Mouse (Mus musculus) kidney, adult 11 months (tissue): Measurements from ENCODE around the gene Igsf21.
A peak's percentile ranks its signal among the peaks of the same experiment; 100 is the strongest.

Experiments
- DNase-seq: peaks from one replicate; pipeline ENCODE4 v3.0.0; 2022

Gene Igsf21

GRCm38 (mm10) chr4:140235361-140236153 is 11.0 kb downstream of the Igsf21 start:
- no peak for DNase-seq

- DNase-seq = no peak
These were observed 12.0 kb downstream of the Igsf21 start for GRCm38 (mm10) chr4:140234412-140235205.

- DNase-seq = no peak
These were observed 18.7 kb downstream of the Igsf21 start for GRCm38 (mm10) chr4:140227837-140228236.

DNA sequence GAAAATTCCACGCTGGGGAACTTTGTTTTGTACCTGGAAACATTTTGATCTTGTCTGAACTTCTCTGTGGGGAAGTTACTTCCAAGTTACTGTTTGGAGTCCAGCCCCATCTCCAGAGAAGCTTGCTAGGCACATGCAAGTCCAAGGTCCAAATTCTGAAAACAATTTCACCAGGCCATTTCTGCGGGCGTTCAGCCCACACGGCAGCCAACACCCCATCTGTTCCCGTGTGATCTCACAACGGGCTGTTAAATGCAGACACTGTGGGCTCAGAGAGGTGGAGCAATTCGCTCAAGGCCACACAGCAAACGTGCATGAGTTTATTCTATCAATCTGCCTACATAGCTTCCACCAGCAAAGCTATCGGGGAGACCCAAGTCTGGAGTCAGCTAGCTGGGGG is 21.4 kb downstream of the Igsf21 start:
- peak; percentile 12 for DNase-seq

- DNase-seq = no peak
These were observed 22.1 kb downstream of the Igsf21 start for GRCm38 (mm10) chr4:140224451-140224850.

GRCm38 (mm10) chr4:140223067-140223466 is 23.5 kb downstream of the Igsf21 start:
- DNase-seq = no peak

- peak; percentile 28 for DNase-seq
These were observed 26.1 kb downstream of the Igsf21 start for GRCm38 (mm10) chr4:140220326-140221093.

DNA sequence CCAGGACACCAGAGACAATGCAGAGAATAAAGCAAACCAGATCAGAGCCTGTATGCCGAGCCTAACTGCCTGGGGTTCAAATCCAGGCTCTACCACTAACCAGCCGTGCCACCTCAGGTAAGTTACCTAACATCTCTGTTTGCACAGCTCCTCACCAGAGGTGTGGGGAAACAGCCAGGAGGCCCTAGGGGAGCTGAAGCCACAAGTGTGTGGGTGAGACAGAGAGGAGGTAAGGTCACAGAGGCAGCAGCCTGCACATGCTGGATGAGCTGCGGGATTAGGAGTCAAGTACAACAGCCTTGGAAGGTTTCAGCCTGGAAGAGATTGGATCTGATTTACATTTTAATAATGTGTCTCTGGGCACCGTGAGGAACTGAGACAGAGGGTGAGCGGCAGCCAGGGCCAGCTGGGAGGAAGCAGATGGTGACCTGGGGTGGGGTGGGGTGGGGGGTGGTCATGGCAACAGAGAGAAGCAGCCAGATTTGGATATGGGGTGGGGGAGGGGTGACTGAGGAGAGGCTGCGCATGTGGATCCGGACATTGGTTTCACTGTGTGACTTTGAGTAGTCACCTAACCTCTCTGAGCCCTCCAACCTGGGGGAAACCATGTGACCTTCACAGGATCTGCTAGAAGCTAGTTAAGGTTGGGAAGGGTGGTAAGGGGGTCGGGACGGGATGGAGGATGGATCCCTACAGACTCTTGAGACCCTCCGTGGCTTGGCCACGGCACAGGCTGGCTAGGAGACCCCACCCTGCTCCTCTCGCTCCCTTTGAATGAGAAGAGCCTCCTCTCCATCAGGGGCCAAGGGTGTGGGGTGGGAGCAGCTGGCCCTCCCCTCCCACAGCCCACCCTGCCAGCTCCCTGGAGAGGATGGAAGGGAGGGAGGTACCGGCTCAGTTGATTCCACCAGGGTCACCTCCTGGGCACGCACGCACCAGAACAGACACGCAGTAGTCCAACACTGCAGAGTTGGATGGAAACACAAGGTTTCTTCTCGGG is 27.4 kb downstream of the Igsf21 start:
- no peak for DNase-seq

DNA sequence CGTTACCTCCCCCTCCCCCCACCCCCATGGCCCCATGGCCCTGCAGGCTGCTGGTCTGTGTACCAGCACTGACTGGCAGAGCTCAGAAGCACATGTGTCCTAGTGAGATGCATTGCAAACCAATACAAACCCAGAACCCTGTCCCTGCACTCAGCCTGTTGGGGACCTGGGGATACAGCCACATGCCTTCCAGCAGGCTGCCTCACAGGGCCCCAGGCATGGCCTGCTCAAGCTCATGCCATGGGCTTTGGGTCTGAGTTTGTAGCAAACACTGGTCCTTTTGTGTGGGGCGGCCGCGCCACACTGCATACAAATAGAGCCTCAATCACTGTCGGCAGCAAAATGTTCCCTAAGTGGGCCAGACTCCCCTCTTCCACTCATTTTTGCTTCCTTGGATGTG is 28.2 kb downstream of the Igsf21 start:
- no peak for DNase-seq

- no peak for DNase-seq
These were observed 28.6 kb downstream of the Igsf21 start for GRCm38 (mm10) chr4:140217934-140218333.

DNA sequence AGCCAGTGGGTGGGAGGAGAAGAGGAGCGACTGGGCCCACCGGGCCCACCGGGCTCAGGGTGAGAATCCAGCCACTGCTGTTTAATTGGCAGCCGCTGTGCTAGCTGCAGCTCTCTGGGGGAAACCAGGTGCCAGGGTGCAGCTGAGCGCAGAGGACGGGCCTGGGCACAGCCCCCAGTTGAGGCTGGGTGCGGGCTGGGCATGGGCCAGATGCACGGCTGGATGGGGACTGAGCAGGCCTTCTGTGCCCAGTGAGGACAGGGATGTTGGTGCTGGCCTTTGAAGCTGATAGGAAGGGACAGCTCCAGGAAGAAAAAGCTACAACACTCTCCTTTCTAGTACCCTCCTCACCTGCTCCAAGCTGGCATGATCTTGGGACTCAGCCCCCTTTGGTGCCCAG is 30.5 kb downstream of the Igsf21 start:
- DNase-seq = no peak

DNA sequence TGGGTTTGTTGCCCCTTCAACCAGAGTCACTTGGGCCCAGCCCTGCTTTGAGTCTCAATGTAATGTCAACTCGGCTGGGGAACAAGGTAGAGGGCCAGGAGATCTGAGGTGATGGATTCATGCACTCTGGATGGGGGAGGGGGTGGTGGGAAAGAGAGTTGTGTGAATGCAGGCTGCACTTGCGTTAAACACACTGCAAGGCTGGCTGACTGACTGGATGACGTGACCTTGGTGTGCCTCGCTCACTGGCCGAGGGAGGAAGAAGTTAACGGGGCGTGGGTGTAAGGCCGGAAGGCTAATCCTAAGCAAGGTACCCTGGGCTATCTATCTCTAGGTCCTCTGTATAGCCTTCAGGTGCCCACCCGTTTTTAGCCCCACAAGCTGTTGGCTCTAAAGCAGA is 31.4 kb downstream of the Igsf21 start:
- no peak for DNase-seq

GRCm38 (mm10) chr4:140214406-140214805 is 32.2 kb downstream of the Igsf21 start:
- no peak for DNase-seq

GRCm38 (mm10) chr4:140210129-140210890 is 36.3 kb downstream of the Igsf21 start:
- no peak for DNase-seq

GRCm38 (mm10) chr4:140205811-140206231 is 40.8 kb downstream of the Igsf21 start:
- no peak for DNase-seq

GRCm38 (mm10) chr4:140204775-140205174 is 41.8 kb downstream of the Igsf21 start:
- no peak for DNase-seq

DNA sequence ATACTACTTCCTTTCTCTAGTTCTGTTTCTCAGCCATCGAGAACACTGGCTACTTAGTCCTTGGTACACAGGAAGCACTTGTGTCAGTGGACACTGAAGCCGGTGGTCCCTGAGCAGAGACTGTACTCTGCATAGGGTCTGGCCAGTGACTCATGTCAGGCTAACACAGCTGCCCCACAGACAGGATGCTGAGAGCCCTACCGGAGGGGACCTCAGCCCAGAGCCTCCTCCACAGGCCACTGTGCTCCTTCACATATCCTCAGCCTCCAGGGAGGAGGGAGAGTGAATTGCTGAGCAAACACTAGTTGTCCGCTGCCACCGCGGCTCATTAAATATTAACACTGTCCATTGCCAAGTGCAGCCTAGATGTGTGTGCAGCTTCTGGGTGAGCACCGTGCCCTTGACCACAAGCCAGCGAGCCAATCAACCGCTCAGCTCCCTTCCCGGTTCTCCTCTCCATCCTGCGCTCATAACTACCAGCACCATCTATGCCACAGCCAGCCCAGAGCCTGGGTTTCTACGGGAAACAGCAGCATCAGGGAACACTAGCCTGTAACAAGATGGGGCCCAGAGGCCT is 42.8 kb downstream of the Igsf21 start:
- DNase-seq = peak; percentile 69

DNA sequence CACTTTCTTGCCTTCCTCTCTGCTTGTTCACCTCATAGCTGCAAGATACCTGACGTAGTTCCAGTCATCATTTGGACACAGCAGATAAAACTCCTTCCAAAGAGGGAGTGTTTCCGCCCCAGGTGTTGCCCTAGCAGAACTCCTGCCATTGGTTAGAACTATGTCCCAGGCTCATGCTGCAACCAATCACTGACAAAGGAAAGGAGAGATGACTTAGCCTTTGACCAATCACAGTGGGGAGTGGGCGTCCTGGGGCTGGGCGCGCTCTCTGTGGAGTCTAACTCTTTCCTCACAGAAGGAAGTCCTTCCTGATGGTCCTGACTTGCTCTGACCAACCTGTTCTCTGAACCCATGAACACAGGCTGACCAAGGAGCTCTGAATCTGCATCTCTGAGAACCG is 44.4 kb downstream of the Igsf21 start:
- no peak for DNase-seq

GRCm38 (mm10) chr4:140200296-140200695 is 46.3 kb downstream of the Igsf21 start:
- DNase-seq = no peak

GRCm38 (mm10) chr4:140196717-140197116 is 49.9 kb downstream of the Igsf21 start:
- DNase-seq = no peak
